Mouse (Mus musculus) gastrocnemius, adult 2 months (tissue): Measurements from ENCODE around the gene Rgs4. TPM values are rescaled to one million over a fixed set of nuclear protein-coding genes. Genes with fewer than 3 reads are reported as not detected.

ENCODE experiments used
- DNase-seq: peaks from one replicate; pipeline ENCODE4 v3.0.0; 2022
- H3K27ac ChIP-seq: fragments of 200-600 bp; 2 replicates; pipeline ENCODE4 v1.8.1; 2022; ENCODE audit warnings: mild to moderate bottlenecking
- H3K4me3 ChIP-seq: fragments of 200-600 bp; 2 replicates; pipeline ENCODE4 v1.8.1; 2022; ENCODE audit warnings: mild to moderate bottlenecking, moderate library complexity
- CTCF ChIP-seq: fragments of 200-600 bp; IDR thresholded peaks from 2 replicates; pipeline ENCODE4 v1.8.1; 2022; ENCODE audit warnings: antibody characterized with exemption, mild to moderate bottlenecking, moderate library complexity
- intact Hi-C: fragments of 180-260 bp; cut with DNase I; formaldehyde crosslinking; loops from one replicate; pipeline ENCODE4 v1.15.1; 2025
- long read RNA-seq, 2 experiments: library from polyadenylated mRNA; stranded (forward); transcript quantifications; one replicate each; pipeline ENCODE4 v2.0.0; 2021
- total RNA-seq, 2 experiments: library from RNA; stranded (reverse); gene quantifications; 2 replicates each; pipeline ENCODE4 v1.2.3; 2021

Gene Rgs4
- total RNA-seq: 1 to 10 TPM; 5.1 to 6.0 TPM
- long read RNA-seq, experiment 1, partial matches to known transcripts: 0 of 3 reads
- long read RNA-seq, experiment 1, other reads (novel, unspliced or antisense): 0 of 3 reads
- long read RNA-seq, experiment 2, partial matches to known transcripts: 0 of 5 reads
- long read RNA-seq, experiment 2, other reads (novel, unspliced or antisense): 1 of 5 reads

- DNase-seq: peak; percentile 65
- no peak for TF ChIP-seq CTCF
- H3K4me3 ChIP-seq: peak within 1 kb of the TSS; percentile 69
- intact Hi-C loops: loop anchor here (10.0 kb wide), 1 partner anchor 167 kb away; no protein-coding TSS in a partner anchor
- H3K27ac ChIP-seq: peak within 1 kb of the TSS; percentile 64
Observed at GRCm38 (mm10) chr1:169747473-169747872, at the start of gene Rgs4. Gene Rgs4, minus strand, starts transcription at chr1:169747642.

GRCm38 (mm10) chr1:169792437-169792836 is 45.0 kb upstream of the Rgs4 start:
- no peak for TF ChIP-seq CTCF
- Histone ChIP-seq H3K4me3 (no peak overlapping the region), H3K27ac (no peak overlapping the region)
- intact Hi-C loops: no loop called here
- DNase-seq: no peak

GRCm38 (mm10) chr1:169785981-169786380 is 38.5 kb upstream of the Rgs4 start:
- Histone ChIP-seq H3K4me3 (no peak overlapping the region), H3K27ac (no peak overlapping the region)
- intact Hi-C loops: no loop called here
- no peak for TF ChIP-seq CTCF
- DNase-seq: no peak

- intact Hi-C loops: no loop called here
- Histone ChIP-seq H3K27ac (no peak overlapping the region), H3K4me3 (no peak overlapping the region)
- no peak for DNase-seq
- TF ChIP-seq CTCF: no peak
Observed at GRCm38 (mm10) chr1:169776566-169776965, 29.1 kb upstream of the Rgs4 start.

GRCm38 (mm10) chr1:169764619-169764955 is 17.1 kb upstream of the Rgs4 start:
- intact Hi-C loops: no loop called here
- TF ChIP-seq CTCF: no peak
- DNase-seq: no peak

GRCm38 (mm10) chr1:169763858-169764618 is 16.6 kb upstream of the Rgs4 start:
- TF ChIP-seq CTCF: no peak
- intact Hi-C loops: no loop called here
- no peak overlapping the region for H3K27ac ChIP-seq
- H3K4me3 ChIP-seq: no peak overlapping the region
- DNase-seq: no peak

More at GRCm38 (mm10) chr1:169764619-169764955, 17.1 kb upstream of the Rgs4 start:
- Histone ChIP-seq H3K4me3 (no peak overlapping the region), H3K27ac (no peak overlapping the region)

- H3K27ac ChIP-seq: no peak overlapping the region
- no peak for TF ChIP-seq CTCF
- no peak overlapping the region for H3K4me3 ChIP-seq
- intact Hi-C loops: no loop called here
- no peak for DNase-seq
Observed at GRCm38 (mm10) chr1:169762524-169762923, 15.1 kb upstream of the Rgs4 start.

- Histone ChIP-seq H3K4me3 (no peak overlapping the region), H3K27ac (no peak overlapping the region)
- no peak for TF ChIP-seq CTCF
- intact Hi-C loops: no loop called here
- DNase-seq: no peak
Observed at GRCm38 (mm10) chr1:169756532-169756931, 9.1 kb upstream of the Rgs4 start.

- no peak overlapping the region for H3K27ac ChIP-seq
- no peak for TF ChIP-seq CTCF
- DNase-seq: no peak
- no peak overlapping the region for H3K4me3 ChIP-seq
- intact Hi-C loops: no loop called here
Observed at GRCm38 (mm10) chr1:169752395-169752794, 5.0 kb upstream of the Rgs4 start.

- TF ChIP-seq CTCF: no peak
- Histone ChIP-seq H3K27ac (no peak overlapping the region), H3K4me3 (no peak overlapping the region)
- intact Hi-C loops: loop anchor here (10.0 kb wide), 1 partner anchor 166 kb away; no protein-coding TSS in a partner anchor
- DNase-seq: no peak
Observed at GRCm38 (mm10) chr1:169748439-169748838, 997 bp upstream of the Rgs4 start.

- H3K4me3 ChIP-seq: peak overlapping the region; percentile 69
Observed at GRCm38 (mm10) chr1:169747902-169748301, 460 bp upstream of the Rgs4 start.

GRCm38 (mm10) chr1:169741147-169741546 is 6.3 kb downstream of the Rgs4 start:
- Histone ChIP-seq H3K4me3 (no peak overlapping the region), H3K27ac (no peak overlapping the region)
- DNase-seq: no peak
- no peak for TF ChIP-seq CTCF
- intact Hi-C loops: loop anchor here (10.0 kb wide), 1 partner anchor 174 kb away; no protein-coding TSS in a partner anchor

More at GRCm38 (mm10) chr1:169747902-169748301, 460 bp upstream of the Rgs4 start:
- TF ChIP-seq CTCF: no peak
- no peak overlapping the region for H3K27ac ChIP-seq
- no peak for DNase-seq
- intact Hi-C loops: loop anchor here (10.0 kb wide), 1 partner anchor 167 kb away; no protein-coding TSS in a partner anchor

GRCm38 (mm10) chr1:169737231-169737630 is 10.2 kb downstream of the Rgs4 start:
- Histone ChIP-seq H3K4me3 (no peak overlapping the region), H3K27ac (peak overlapping the region; percentile 64; the same call in 1 of the 2 replicates)
- intact Hi-C loops: no loop called here
- DNase-seq: peak; percentile 17
- TF ChIP-seq CTCF: no peak
